Mouse (Mus musculus): ENCODE data around the gene Nepro. TPM values are rescaled to one million over a fixed set of nuclear protein-coding genes. Genes with fewer than 3 reads are reported as not detected.
A peak's percentile ranks its signal among the peaks of the same experiment; 100 is the strongest.

Gene Nepro
- polyA plus RNA-seq, 1 experiment from 2014 or later = 13.1 TPM

DNA sequence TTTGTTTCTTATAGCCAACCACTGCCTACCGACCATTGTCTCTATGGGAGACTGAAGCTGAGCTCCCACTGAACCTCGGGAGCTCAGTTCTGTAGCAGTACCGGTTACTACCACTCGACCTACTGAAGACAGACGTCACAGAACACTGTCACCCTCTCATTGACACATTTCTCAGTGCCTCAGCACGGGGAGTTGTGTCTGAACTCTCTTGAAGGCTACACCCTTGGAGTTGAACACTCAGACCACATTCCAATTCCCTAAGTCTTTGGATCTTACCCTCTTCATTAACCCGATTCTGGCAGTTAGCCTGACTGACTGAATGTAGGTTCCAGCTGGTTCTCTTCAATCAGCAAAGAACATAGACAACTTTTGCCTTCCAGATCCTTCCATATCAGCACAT is 4.8 kb upstream of the Nepro start:
- Histone ChIP-seq H3K4me2 (replicated peaks; ENCODE audit: low read depth, low read length) (no peak overlapping the region), H3K4me1 (replicated peaks; ENCODE audit: control insufficient read depth, insufficient read depth, low read length) (no peaks in the 10 kb centered on the region), H3K4me3 (ENCODE audit: low read depth, low read length) (no peak overlapping the region), H3K27me3 (ENCODE audit: control insufficient read depth, insufficient read depth, low read length) (no peaks in the 10 kb centered on the region), H3K36me3 (ENCODE audit: control insufficient read depth, insufficient read depth, low read length) (0 out of 2 replicates have a peak, but pooled peaks cover 2% of the 10 kb centered on the region), H3K9me3 (ENCODE audit: control insufficient read depth, low read length) (no peaks in the 10 kb centered on the region), H3K27ac (ENCODE audit: low read depth, low read length) (no peak overlapping the region), H3K9ac (ENCODE audit: low read depth, low read length) (no peak overlapping the region)
- WGBS = 79% methylated on average over 7 of the region's 7 CpGs
- no peak for ATAC-seq (ENCODE audit: low FRiP score)
- DNase-seq (ENCODE audit: low spot score) = no peak

DNA sequence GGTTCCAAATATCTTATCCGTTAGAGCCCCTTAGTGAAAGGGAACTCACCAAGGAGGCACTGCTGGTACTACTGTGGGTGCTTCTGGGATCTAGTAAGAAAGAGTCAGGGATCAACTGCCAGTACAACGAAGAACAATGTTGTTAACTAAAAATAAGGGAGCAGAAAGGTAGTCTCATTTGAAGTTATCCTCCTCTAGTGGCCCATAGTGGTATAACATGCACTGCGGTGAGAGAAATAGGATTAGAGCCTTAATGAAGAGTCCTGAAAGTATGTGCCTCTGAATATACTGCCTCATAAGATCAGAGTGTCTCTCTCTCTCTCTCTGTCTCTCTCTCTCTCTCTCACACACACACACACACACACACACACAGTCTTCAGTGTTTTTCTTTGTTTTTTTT is 3.6 kb upstream of the Nepro start:
- 79% methylated on average over 3 of the region's 3 CpGs for WGBS
- Histone ChIP-seq H3K27me3 (ENCODE audit: control insufficient read depth, insufficient read depth, low read length) (no peaks in the 10 kb centered on the region), H3K9me3 (ENCODE audit: control insufficient read depth, low read length) (no peaks in the 10 kb centered on the region), H3K4me2 (replicated peaks; ENCODE audit: low read depth, low read length) (no peak overlapping the region), H3K27ac (ENCODE audit: low read depth, low read length) (no peak overlapping the region), H3K9ac (ENCODE audit: low read depth, low read length) (no peak overlapping the region), H3K4me1 (replicated peaks; ENCODE audit: control insufficient read depth, insufficient read depth, low read length) (no peaks in the 10 kb centered on the region; the same call in 1 of the 2 replicates), H3K4me3 (ENCODE audit: low read depth, low read length) (no peak overlapping the region), H3K36me3 (ENCODE audit: control insufficient read depth, insufficient read depth, low read length) (0 out of 2 replicates have a peak, but pooled peaks cover 2% of the 10 kb centered on the region)
- DNase-seq (ENCODE audit: low spot score) (peak; percentile 56), ATAC-seq (ENCODE audit: low FRiP score) (no peak)

- H3K36me3 ChIP-seq (ENCODE audit: control insufficient read depth, insufficient read depth, low read length) = 0 out of 2 replicates have a peak, but pooled peaks cover 2% of the 10 kb centered on the region
- H3K27ac ChIP-seq (ENCODE audit: low read depth, low read length) = no peak overlapping the region
- H3K4me1 ChIP-seq (replicated peaks; ENCODE audit: control insufficient read depth, insufficient read depth, low read length) = no peaks in the 10 kb centered on the region; the same call in 1 of the 2 replicates
- H3K4me3 ChIP-seq (ENCODE audit: low read depth, low read length) = no peak overlapping the region
- no peak overlapping the region for H3K4me2 ChIP-seq (replicated peaks; ENCODE audit: low read depth, low read length)
- DNase-seq (ENCODE audit: low spot score) (no peak), ATAC-seq (ENCODE audit: low FRiP score) (no peak)
- WGBS = 77% methylated on average over 2 of the region's 2 CpGs
- H3K27me3 ChIP-seq (ENCODE audit: control insufficient read depth, insufficient read depth, low read length) = no peaks in the 10 kb centered on the region
- H3K9ac ChIP-seq (ENCODE audit: low read depth, low read length) = no peak overlapping the region
- no peaks in the 10 kb centered on the region for H3K9me3 ChIP-seq (ENCODE audit: control insufficient read depth, low read length)
Measured at GRCm38 (mm10) chr16:44722666-44723065, 1.4 kb upstream of the Nepro start.

GRCm38 (mm10) chr16:44724847-44725246 is 746 bp downstream of the Nepro start:
- peak overlapping the region; percentile 67 for H3K4me2 ChIP-seq (replicated peaks; ENCODE audit: low read depth, low read length)
- H3K27ac ChIP-seq (ENCODE audit: low read depth, low read length) = peak overlapping the region; percentile 86
- ATAC-seq (ENCODE audit: low FRiP score) (peak; percentile 34), DNase-seq (ENCODE audit: low spot score) (peak; percentile 71)
- H3K4me1 ChIP-seq (replicated peaks; ENCODE audit: control insufficient read depth, insufficient read depth, low read length) = no peaks in the 10 kb centered on the region; the same call in 1 of the 2 replicates
- H3K9me3 ChIP-seq (ENCODE audit: control insufficient read depth, low read length) = no peaks in the 10 kb centered on the region
- H3K36me3 ChIP-seq (ENCODE audit: control insufficient read depth, insufficient read depth, low read length) = no peaks in the 10 kb centered on the region
- under 1% methylated on average over 14 of the region's 14 CpGs for WGBS
- peak overlapping the region; percentile 79 for H3K9ac ChIP-seq (ENCODE audit: low read depth, low read length)
- no peaks in the 10 kb centered on the region for H3K27me3 ChIP-seq (ENCODE audit: control insufficient read depth, insufficient read depth, low read length)
- peak overlapping the region; percentile 86 for H3K4me3 ChIP-seq (ENCODE audit: low read depth, low read length)

GRCm38 (mm10) chr16:44725286-44726223 is 1.5 kb downstream of the Nepro start:
- Histone ChIP-seq H3K27me3 (ENCODE audit: control insufficient read depth, insufficient read depth, low read length) (no peaks in the 10 kb centered on the region), H3K9ac (ENCODE audit: low read depth, low read length) (peak overlapping the region; percentile 79; the same call in 1 of the 2 replicates), H3K4me1 (replicated peaks; ENCODE audit: control insufficient read depth, insufficient read depth, low read length) (no peaks in the 10 kb centered on the region; the same call in 1 of the 2 replicates), H3K4me2 (replicated peaks; ENCODE audit: low read depth, low read length) (peak overlapping the region; percentile 67), H3K4me3 (ENCODE audit: low read depth, low read length) (peak overlapping the region; percentile 86), H3K36me3 (ENCODE audit: control insufficient read depth, insufficient read depth, low read length) (no peaks in the 10 kb centered on the region), H3K9me3 (ENCODE audit: control insufficient read depth, low read length) (no peaks in the 10 kb centered on the region), H3K27ac (ENCODE audit: low read depth, low read length) (no peak overlapping the region)
- WGBS = 50% methylated on average over 14 of the region's 14 CpGs
- peak; percentile 83 for DNase-seq (ENCODE audit: low spot score)
- ATAC-seq (ENCODE audit: low FRiP score) = no peak

DNA sequence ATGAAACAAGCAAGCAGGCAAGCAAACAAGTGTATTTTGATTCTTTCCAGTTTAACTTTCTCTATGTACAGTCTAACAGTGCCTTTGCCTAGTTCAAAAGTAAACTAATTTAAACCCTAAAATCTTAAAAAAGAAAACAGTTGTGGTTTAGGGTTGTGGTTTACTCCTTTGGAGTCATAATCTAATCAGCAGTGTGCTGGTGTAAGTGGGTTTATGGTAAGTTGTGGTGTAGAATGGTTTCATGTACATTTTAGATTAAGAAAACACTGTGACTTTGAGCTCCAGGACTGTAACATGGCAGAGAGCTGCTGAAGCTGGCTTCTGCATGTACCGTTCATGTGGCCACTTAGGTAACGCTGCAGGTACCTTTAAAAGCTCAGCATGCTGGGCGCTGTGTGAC is 3.4 kb downstream of the Nepro start:
- no peaks in the 10 kb centered on the region for H3K36me3 ChIP-seq (ENCODE audit: control insufficient read depth, insufficient read depth, low read length)
- no peak overlapping the region for H3K9ac ChIP-seq (ENCODE audit: low read depth, low read length)
- no peak overlapping the region for H3K27ac ChIP-seq (ENCODE audit: low read depth, low read length)
- 93% methylated on average over 3 of the region's 3 CpGs for WGBS
- H3K4me2 ChIP-seq (replicated peaks; ENCODE audit: low read depth, low read length) = no peak overlapping the region
- H3K9me3 ChIP-seq (ENCODE audit: control insufficient read depth, low read length) = no peaks in the 10 kb centered on the region
- H3K4me1 ChIP-seq (replicated peaks; ENCODE audit: control insufficient read depth, insufficient read depth, low read length) = no peaks in the 10 kb centered on the region; the same call in 1 of the 2 replicates
- ATAC-seq (ENCODE audit: low FRiP score) = no peak
- H3K27me3 ChIP-seq (ENCODE audit: control insufficient read depth, insufficient read depth, low read length) = no peaks in the 10 kb centered on the region
- no peak for DNase-seq (ENCODE audit: low spot score)
- no peak overlapping the region for H3K4me3 ChIP-seq (ENCODE audit: low read depth, low read length)

GRCm38 (mm10) chr16:44734059-44734458 is 10.0 kb downstream of the Nepro start:
- Histone ChIP-seq H3K4me2 (replicated peaks; ENCODE audit: low read depth, low read length) (no peak overlapping the region), H3K4me1 (replicated peaks; ENCODE audit: control insufficient read depth, insufficient read depth, low read length) (no peaks in the 10 kb centered on the region), H3K36me3 (ENCODE audit: control insufficient read depth, insufficient read depth, low read length) (peaks cover 12% of the 10 kb centered on the region; the same call in 1 of the 2 replicates), H3K27me3 (ENCODE audit: control insufficient read depth, insufficient read depth, low read length) (no peaks in the 10 kb centered on the region), H3K9ac (ENCODE audit: low read depth, low read length) (no peak overlapping the region), H3K27ac (ENCODE audit: low read depth, low read length) (no peak overlapping the region), H3K9me3 (ENCODE audit: control insufficient read depth, low read length) (no peaks in the 10 kb centered on the region), H3K4me3 (ENCODE audit: low read depth, low read length) (no peak overlapping the region)
- WGBS = 89% methylated on average over 3 of the region's 3 CpGs
- no peak for ATAC-seq (ENCODE audit: low FRiP score)
- DNase-seq (ENCODE audit: low spot score) = no peak

GRCm38 (mm10) chr16:44735676-44736075 is 11.6 kb downstream of the Nepro start:
- Histone ChIP-seq H3K4me1 (replicated peaks; ENCODE audit: control insufficient read depth, insufficient read depth, low read length) (no peaks in the 10 kb centered on the region), H3K9me3 (ENCODE audit: control insufficient read depth, low read length) (no peaks in the 10 kb centered on the region), H3K27ac (ENCODE audit: low read depth, low read length) (no peak overlapping the region), H3K27me3 (ENCODE audit: control insufficient read depth, insufficient read depth, low read length) (no peaks in the 10 kb centered on the region), H3K9ac (ENCODE audit: low read depth, low read length) (no peak overlapping the region), H3K36me3 (ENCODE audit: control insufficient read depth, insufficient read depth, low read length) (peaks cover 12% of the 10 kb centered on the region; the same call in 1 of the 2 replicates), H3K4me2 (replicated peaks; ENCODE audit: low read depth, low read length) (no peak overlapping the region), H3K4me3 (ENCODE audit: low read depth, low read length) (no peak overlapping the region)
- no peak for DNase-seq (ENCODE audit: low spot score)
- no peak for ATAC-seq (ENCODE audit: low FRiP score)
- 93% methylated on average over 5 of the region's 5 CpGs for WGBS
